Mouse (Mus musculus): Measurements from ENCODE around the gene Thy1. TPM values are rescaled to one million over a fixed set of nuclear protein-coding genes. Genes with fewer than 3 reads are reported as not detected.

The Thy1 gene
- polyA plus RNA-seq, 1 experiment from 2014 or later, result 13.0 TPM

GRCm38 (mm10) chr9:44078955-44079756, 36.0 kb downstream of the Thy1 start:
- 43% methylated on average over 16 of the region's 16 CpGs for WGBS
- H3K9ac ChIP-seq (replicated peaks), result no peak overlapping the region
- peak; percentile 50; the same call in 1 of the 2 replicates for ATAC-seq (ENCODE audit: low FRiP score)
- no peaks in the 10 kb centered on the region for H3K36me3 ChIP-seq
- no peaks in the 10 kb centered on the region for H3K9me3 ChIP-seq (replicated peaks)
- H3K4me3 ChIP-seq (replicated peaks), result no peak overlapping the region
- H3K27me3 ChIP-seq (replicated peaks), result peaks cover 9% of the 10 kb centered on the region
- H3K4me2 ChIP-seq, result peak overlapping the region; percentile 1; the same call in 1 of the 2 replicates
- H3K27ac ChIP-seq (replicated peaks), result no peak overlapping the region
- peaks cover 33% of the 10 kb centered on the region for H3K4me1 ChIP-seq

- no peak for ATAC-seq (ENCODE audit: low FRiP score)
- Histone ChIP-seq H3K9me3 (replicated peaks) (no peaks in the 10 kb centered on the region), H3K4me1 (peaks cover 43% of the 10 kb centered on the region), H3K27ac (replicated peaks) (no peak overlapping the region), H3K27me3 (replicated peaks) (peaks cover 9% of the 10 kb centered on the region), H3K9ac (replicated peaks) (no peak overlapping the region), H3K36me3 (no peaks in the 10 kb centered on the region), H3K4me2 (no peak overlapping the region), H3K4me3 (replicated peaks) (no peak overlapping the region)
- WGBS, result 78% methylated on average over 10 of the region's 10 CpGs
Measured at GRCm38 (mm10) chr9:44079997-44080780, 37.0 kb downstream of the Thy1 start.

- ATAC-seq (ENCODE audit: low FRiP score), result no peak
- WGBS, result 63% methylated on average over 5 of the region's 5 CpGs
Measured at GRCm38 (mm10) chr9:44080953-44081352, 37.8 kb downstream of the Thy1 start.

GRCm38 (mm10) chr9:44081581-44081980, 38.4 kb downstream of the Thy1 start:
- no peaks in the 10 kb centered on the region for H3K9me3 ChIP-seq (replicated peaks)
- 67% methylated on average over 5 of the region's 5 CpGs for WGBS
- peaks cover 54% of the 10 kb centered on the region for H3K4me1 ChIP-seq

More at GRCm38 (mm10) chr9:44080953-44081352, 37.8 kb downstream of the Thy1 start:
- Histone ChIP-seq H3K4me1 (peaks cover 50% of the 10 kb centered on the region), H3K36me3 (no peaks in the 10 kb centered on the region), H3K27me3 (replicated peaks) (peaks cover 14% of the 10 kb centered on the region), H3K9me3 (replicated peaks) (no peaks in the 10 kb centered on the region), H3K27ac (replicated peaks) (no peak overlapping the region), H3K9ac (replicated peaks) (no peak overlapping the region), H3K4me3 (replicated peaks) (no peak overlapping the region), H3K4me2 (no peak overlapping the region)

GRCm38 (mm10) chr9:44082266-44082665, 39.1 kb downstream of the Thy1 start:
- Histone ChIP-seq H3K4me2 (no peak overlapping the region), H3K36me3 (no peaks in the 10 kb centered on the region), H3K4me1 (peaks cover 49% of the 10 kb centered on the region), H3K9ac (replicated peaks) (no peak overlapping the region), H3K27me3 (replicated peaks) (peaks cover 19% of the 10 kb centered on the region), H3K27ac (replicated peaks) (no peak overlapping the region), H3K4me3 (replicated peaks) (no peak overlapping the region), H3K9me3 (replicated peaks) (no peaks in the 10 kb centered on the region)
- 84% methylated on average over 5 of the region's 5 CpGs for WGBS
- ATAC-seq (ENCODE audit: low FRiP score), result no peak

More at GRCm38 (mm10) chr9:44081581-44081980, 38.4 kb downstream of the Thy1 start:
- Histone ChIP-seq H3K4me2 (no peak overlapping the region), H3K36me3 (no peaks in the 10 kb centered on the region), H3K4me3 (replicated peaks) (no peak overlapping the region), H3K9ac (replicated peaks) (no peak overlapping the region), H3K27me3 (replicated peaks) (peaks cover 19% of the 10 kb centered on the region), H3K27ac (replicated peaks) (no peak overlapping the region)
- no peak for ATAC-seq (ENCODE audit: low FRiP score)

- peaks cover 47% of the 10 kb centered on the region for H3K4me1 ChIP-seq
- 10% methylated on average over 23 of the region's 23 CpGs for WGBS
Measured at GRCm38 (mm10) chr9:44083392-44084121, 40.4 kb downstream of the Thy1 start.

GRCm38 (mm10) chr9:44084236-44084635, 41.1 kb downstream of the Thy1 start:
- ATAC-seq (ENCODE audit: low FRiP score), result 0 out of 2 replicates have a peak, but pooled peaks have one; percentile 19
- WGBS, result 3% methylated on average over 14 of the region's 14 CpGs
- Histone ChIP-seq H3K9me3 (replicated peaks) (no peaks in the 10 kb centered on the region), H3K27ac (replicated peaks) (no peak overlapping the region), H3K4me3 (replicated peaks) (peak overlapping the region; percentile 57), H3K9ac (replicated peaks) (peak overlapping the region; percentile 60), H3K4me2 (peak overlapping the region; percentile 100), H3K27me3 (replicated peaks) (peaks cover 27% of the 10 kb centered on the region), H3K36me3 (no peaks in the 10 kb centered on the region), H3K4me1 (peaks cover 42% of the 10 kb centered on the region)

More at GRCm38 (mm10) chr9:44083392-44084121, 40.4 kb downstream of the Thy1 start:
- H3K4me2 ChIP-seq, result peak overlapping the region; percentile 100
- H3K27me3 ChIP-seq (replicated peaks), result peaks cover 27% of the 10 kb centered on the region
- H3K36me3 ChIP-seq, result no peaks in the 10 kb centered on the region
- H3K27ac ChIP-seq (replicated peaks), result no peak overlapping the region
- peak overlapping the region; percentile 57 for H3K4me3 ChIP-seq (replicated peaks)
- ATAC-seq (ENCODE audit: low FRiP score), result no peak
- peak overlapping the region; percentile 60 for H3K9ac ChIP-seq (replicated peaks)
- no peaks in the 10 kb centered on the region for H3K9me3 ChIP-seq (replicated peaks)

- under 1% methylated on average over 62 of the region's 62 CpGs for WGBS
- peaks cover 27% of the 10 kb centered on the region for H3K27me3 ChIP-seq (replicated peaks)
- peaks cover 39% of the 10 kb centered on the region for H3K4me1 ChIP-seq
- H3K4me2 ChIP-seq, result peak overlapping the region; percentile 100
- H3K9me3 ChIP-seq (replicated peaks), result no peaks in the 10 kb centered on the region
- H3K9ac ChIP-seq (replicated peaks), result peak overlapping the region; percentile 60
- H3K27ac ChIP-seq (replicated peaks), result no peak overlapping the region
- H3K4me3 ChIP-seq (replicated peaks), result peak overlapping the region; percentile 57
- peak; percentile 72 for ATAC-seq (ENCODE audit: low FRiP score)
- H3K36me3 ChIP-seq, result no peaks in the 10 kb centered on the region
Measured at GRCm38 (mm10) chr9:44084659-44085229, 41.6 kb downstream of the Thy1 start.

GRCm38 (mm10) chr9:44085276-44085675, 42.1 kb downstream of the Thy1 start:
- H3K27ac ChIP-seq (replicated peaks), result no peak overlapping the region
- 2% methylated on average over 10 of the region's 10 CpGs for whole genome bisulfite sequencing
- H3K4me1 ChIP-seq, result peaks cover 38% of the 10 kb centered on the region
- no peaks in the 10 kb centered on the region for H3K9me3 ChIP-seq (replicated peaks)
- peak overlapping the region; percentile 100 for H3K4me2 ChIP-seq
- H3K9ac ChIP-seq (replicated peaks), result peak overlapping the region; percentile 60
- peak overlapping the region; percentile 57 for H3K4me3 ChIP-seq (replicated peaks)
- ATAC-seq (ENCODE audit: low FRiP score), result 0 out of 2 replicates have a peak, but pooled peaks have one; percentile 6
- H3K36me3 ChIP-seq, result no peaks in the 10 kb centered on the region
- H3K27me3 ChIP-seq (replicated peaks), result peaks cover 25% of the 10 kb centered on the region

GRCm38 (mm10) chr9:44085741-44086665, 42.8 kb downstream of the Thy1 start:
- Histone ChIP-seq H3K4me3 (replicated peaks) (no peak overlapping the region), H3K4me2 (peak overlapping the region; percentile 100), H3K36me3 (peaks cover 2% of the 10 kb centered on the region; the same call in 1 of the 2 replicates), H3K27ac (replicated peaks) (no peak overlapping the region), H3K27me3 (replicated peaks) (peaks cover 25% of the 10 kb centered on the region), H3K9me3 (replicated peaks) (no peaks in the 10 kb centered on the region), H3K4me1 (peaks cover 38% of the 10 kb centered on the region), H3K9ac (replicated peaks) (no peak overlapping the region)
- WGBS, result 68% methylated on average over 15 of the region's 15 CpGs
- no peak for ATAC-seq (ENCODE audit: low FRiP score)

All from neural tube, embryonic 15.5 days (tissue).